Comparison of ENCODE assay signal across 9 mouse cellular contexts in the genomic region with DNA sequence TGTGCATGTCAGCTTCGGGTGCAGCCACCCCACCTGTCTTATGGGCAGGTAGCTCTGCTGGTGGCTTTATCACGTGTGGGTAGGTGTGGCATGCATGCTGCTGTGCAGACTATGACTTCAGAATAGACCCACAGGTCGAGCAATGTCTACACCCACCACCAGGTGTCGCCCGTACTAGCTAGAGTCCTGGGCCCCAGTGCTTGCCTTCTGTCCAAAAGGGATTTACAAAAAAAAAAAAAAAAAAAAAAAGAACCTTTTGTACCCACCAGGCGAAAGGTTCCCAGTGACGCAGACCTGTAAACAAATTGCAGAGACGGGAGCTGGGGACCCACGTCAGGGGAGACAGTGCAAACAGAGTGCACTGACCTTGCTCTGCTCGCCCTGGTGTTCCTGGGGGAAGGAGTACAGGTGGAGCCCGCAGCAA. TPM values are rescaled to one million over a fixed set of nuclear protein-coding genes. Genes with fewer than 3 reads are reported as not detected.
DNase-seq lines count a peak whose midpoint lies in the region; ATAC-seq and TF ChIP-seq lines count a peak whose summit lies in the region.
"Had no signal": no experiment of that assay in that cellular context is flagged by ENCODE, and none has a peak within 500 bp of the region (broad histone marks: within the 10 kb centered on the region; RNA-seq: fewer than 3 reads in every experiment).

No protein-coding gene starts in this region.

- H3K9ac ChIP-seq in ES-Bruce4 (ENCODE audit: low read depth, poor library complexity, severe bottlenecking), result 0 out of 2 replicates have a peak overlapping the region, but pooled peaks have one; percentile 6
- no peak overlapping the region for H3K9ac ChIP-seq in forebrain, embryonic 13.5 days

- H3K4me3 ChIP-seq in ES-Bruce4 (ENCODE audit: low read depth, low read length), result no peak overlapping the region
- H3K4me3 ChIP-seq in forebrain, embryonic 13.5 days, result no peak overlapping the region
- H3K4me3 ChIP-seq in lung, adult 2 months (replicated peaks; ENCODE audit: extremely low read depth, low read depth, low read length), result no peak overlapping the region
- H3K4me3 ChIP-seq: erythroblast, embryonic 14.5 days had no signal

- WGBS in forebrain, embryonic 13.5 days, result 12% methylated on average over 11 of the region's 11 CpGs
- WGBS in lung, adult 2 months, result 19% methylated on average over 11 of the region's 11 CpGs

- H3K4me2 ChIP-seq in forebrain, embryonic 13.5 days, result peak overlapping the region; percentile 24; the same call in 1 of the 2 replicates

- H3K4me1 ChIP-seq in ES-Bruce4 (ENCODE audit: control insufficient read depth, insufficient read depth, low read length), result peaks cover 3% of the 10 kb centered on the region
- 0 out of 2 replicates have a peak, but pooled peaks cover 3% of the 10 kb centered on the region for H3K4me1 ChIP-seq in forebrain, embryonic 13.5 days
- H3K4me1 ChIP-seq in lung, adult 2 months (ENCODE audit: control insufficient read depth, insufficient read depth, low read length), result no peaks in the 10 kb centered on the region

- ATAC-seq in forebrain, embryonic 13.5 days, result peak; percentile 78
- peak; percentile 88 to 96 for ATAC-seq in hematopoietic stem cell, adult 5-6 weeks (replicated peaks in 1 of 2; ENCODE audit: insufficient read depth in 1 of 2, low FRiP score in 2 of 2, low TSS enrichment in 1 of 2, low read depth in 1 of 2, poor library complexity in 2 of 2, severe bottlenecking in 2 of 2)

- TF ChIP-seq EP300 in ES-Bruce4 (IDR thresholded peaks at IDR 0.05; ENCODE audit: insufficient read depth, low read depth, low read length), result peak; percentile 26; the same call in 1 of the 2 replicates

- no peaks in the 10 kb centered on the region for H3K27me3 ChIP-seq in ES-Bruce4 (ENCODE audit: control insufficient read depth, insufficient read depth, low read length, poor library complexity, severe bottlenecking)
- H3K27me3 ChIP-seq in forebrain, embryonic 13.5 days, result no peaks in the 10 kb centered on the region

- H3K27ac ChIP-seq in ES-Bruce4 (ENCODE audit: insufficient read depth, low read length), result peak overlapping the region; percentile 70
- H3K27ac ChIP-seq in forebrain, embryonic 13.5 days, result no peak overlapping the region

- DNase-seq in c-Kit-positive CD71-positive TER-119-negative erythroid progenitor cells, embryonic 14.5 days (ENCODE audit: low read depth), result peak; percentile 21
- DNase-seq in layer of hippocampus, adult 8-10 months (ENCODE audit: low spot score in 2 of 2), result peak; percentile 63 to 87
- peak; percentile 83 for DNase-seq in lung, adult 2 months
- peak; percentile 21 for DNase-seq in ovary, adult 18-20 months (ENCODE audit: low spot score)
- DNase-seq in thymus, postnatal 10 days (ENCODE audit: low spot score in 2 of 2), result peak; percentile 28 to 71

- no peak for TF ChIP-seq POLR2A in ES-Bruce4 (IDR thresholded peaks at IDR 0.05; ENCODE audit: insufficient read depth, low read length)
- TF ChIP-seq POLR2A in lung, adult 2 months (IDR thresholded peaks at IDR 0.05; ENCODE audit: borderline replicate concordance, extremely low read depth, low read depth, low read length), result no peak

- TF ChIP-seq CTCF in ES-Bruce4 (IDR thresholded peaks at IDR 0.05; ENCODE audit: low read depth, low read length), result peak; percentile 74
- peak; percentile 75 for TF ChIP-seq CTCF in lung, adult 2 months (IDR thresholded peaks at IDR 0.05; ENCODE audit: insufficient read depth, low read length)

- no peaks in the 10 kb centered on the region for H3K9me3 ChIP-seq in ES-Bruce4 (replicated peaks; ENCODE audit: control insufficient read depth, insufficient read depth, low read length, poor library complexity, severe bottlenecking)
- no peaks in the 10 kb centered on the region for H3K9me3 ChIP-seq in forebrain, embryonic 13.5 days (replicated peaks)

- H3K36me3 ChIP-seq in ES-Bruce4 (ENCODE audit: control insufficient read depth, insufficient read depth, low read length, poor library complexity, severe bottlenecking), result no peaks in the 10 kb centered on the region
- no peaks in the 10 kb centered on the region for H3K36me3 ChIP-seq in forebrain, embryonic 13.5 days (ENCODE audit: poor library complexity, severe bottlenecking)

RNA-seq across cellular contexts. Expression of a gene that starts 6.6 kb away (rescaled TPM):
- polyA plus RNA-seq in ES-Bruce4 (2011; ENCODE audit: insufficient read depth, insufficient read length, low read depth, missing spikeins), result 2.1 TPM in 1 of 2 replicates, not detected in the other
- 3.1 TPM in 2 replicates for polyA plus RNA-seq in forebrain, embryonic 13.5 days (2015; fragmentation: Nextera tagmentation; extraction: Ambion mirVana)
- not detected in 2 replicates for total RNA-seq in hematopoietic stem cell, adult 5-6 weeks (2017)
- 10 to 100 TPM; 12.1 to 18.5 (median 13.7) TPM for total RNA-seq in layer of hippocampus, adult 8-10 months (2022)
- 5.6 and 8.0 TPM in 2 replicates for polyA plus RNA-seq in lung, adult 2 months (2012; rRNA removed)
- polyA plus RNA-seq: erythroblast, embryonic 14.5 days had no signal

RNA-seq across cellular contexts. Expression of a gene that starts 27.2 kb away (rescaled TPM):
- polyA plus RNA-seq in ES-Bruce4 (2011; ENCODE audit: insufficient read depth, insufficient read length, low read depth, missing spikeins), result 4.8 and 7.4 TPM in 2 replicates
- polyA plus RNA-seq in forebrain, embryonic 13.5 days (2015; fragmentation: Nextera tagmentation; extraction: Ambion mirVana), result 6.5 and 7.0 TPM in 2 replicates
- not detected in 2 replicates for total RNA-seq in hematopoietic stem cell, adult 5-6 weeks (2017)
- total RNA-seq in layer of hippocampus, adult 8-10 months (2022), result 10 to 100 TPM; 29.8 to 38.5 (median 34.8) TPM
- polyA plus RNA-seq in lung, adult 2 months (2012; rRNA removed), result 55.7 and 145 TPM in 2 replicates
- polyA plus RNA-seq: erythroblast, embryonic 14.5 days had no signal

RNA-seq across cellular contexts. Expression of a gene that starts 51.0 kb away (rescaled TPM):
- polyA plus RNA-seq in ES-Bruce4 (2011; ENCODE audit: insufficient read depth, insufficient read length, low read depth, missing spikeins), result 5.0 and 5.8 TPM in 2 replicates
- polyA plus RNA-seq in forebrain, embryonic 13.5 days (2015; fragmentation: Nextera tagmentation; extraction: Ambion mirVana), result 8.1 and 9.6 TPM in 2 replicates
- total RNA-seq in hematopoietic stem cell, adult 5-6 weeks (2017), result 13.1 and 18.0 TPM in 2 replicates
- total RNA-seq in layer of hippocampus, adult 8-10 months (2022), result 10 to 100 TPM; 40.8 to 52.0 (median 45.5) TPM
- 14.7 and 17.9 TPM in 2 replicates for polyA plus RNA-seq in lung, adult 2 months (2012; rRNA removed)
- polyA plus RNA-seq: erythroblast, embryonic 14.5 days had no signal

Comparison
In these comparisons a context has a peak if more than half of its experiments do, and no peak if none do; other contexts are left out.
1. DNase-seq: peak in every context shown above with its lines; median percentile 83 in lung, adult 2 months; 75 in layer of hippocampus, adult 8-10 months; 50 in thymus, postnatal 10 days; 21 in c-Kit-positive CD71-positive TER-119-negative erythroid progenitor cells, embryonic 14.5 days; 21 in ovary, adult 18-20 months.